Mouse (Mus musculus): ENCODE measurements around the gene Tpra1. TPM values are rescaled to one million over a fixed set of nuclear protein-coding genes. Genes with fewer than 3 reads are reported as not detected.

The Tpra1 gene
- polyA plus RNA-seq, 1 experiment from 2014 or later, result 44.8 TPM

DNA sequence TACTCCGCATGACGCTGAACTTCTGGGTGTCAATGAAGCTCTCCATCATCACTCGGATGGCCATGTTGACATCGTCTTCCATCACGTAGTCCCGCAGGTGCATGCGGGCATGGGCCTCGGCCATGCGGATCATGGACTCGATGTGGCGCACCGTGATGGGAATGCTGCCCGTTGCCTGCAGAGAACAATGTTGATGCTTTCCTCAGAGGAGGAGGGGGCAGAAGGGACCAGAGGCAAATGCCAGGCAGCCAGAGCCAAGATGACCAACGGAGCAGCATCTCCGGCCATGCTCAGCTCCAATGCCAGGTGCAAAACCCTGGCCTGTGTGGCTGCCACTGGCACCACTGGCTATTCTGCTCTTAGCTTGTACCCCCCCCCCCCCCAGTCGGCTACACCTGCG, 17.4 kb upstream of the Tpra1 start:
- Histone ChIP-seq H3K4me1 (ENCODE audit: control insufficient read depth, insufficient read depth, low read length) (no peaks in the 10 kb centered on the region), H3K27ac (ENCODE audit: low read depth, low read length) (no peak overlapping the region), H3K9ac (ENCODE audit: low read length) (no peak overlapping the region), H3K9me3 (ENCODE audit: control insufficient read depth, low read length) (no peaks in the 10 kb centered on the region), H3K36me3 (ENCODE audit: control insufficient read depth, insufficient read depth, low read length) (peaks cover 33% of the 10 kb centered on the region), H3K4me3 (ENCODE audit: low read depth, low read length) (no peak overlapping the region), H3K4me2 (ENCODE audit: low read depth) (no peak overlapping the region), H3K27me3 (ENCODE audit: control insufficient read depth, insufficient read depth, low read length) (no peaks in the 10 kb centered on the region)
- 95% methylated on average over 17 of the region's 17 CpGs for WGBS
- ATAC-seq (ENCODE audit: insufficient read depth, low FRiP score, low TSS enrichment) (no peak), DNase-seq (ENCODE audit: low spot score) (no peak)

DNA sequence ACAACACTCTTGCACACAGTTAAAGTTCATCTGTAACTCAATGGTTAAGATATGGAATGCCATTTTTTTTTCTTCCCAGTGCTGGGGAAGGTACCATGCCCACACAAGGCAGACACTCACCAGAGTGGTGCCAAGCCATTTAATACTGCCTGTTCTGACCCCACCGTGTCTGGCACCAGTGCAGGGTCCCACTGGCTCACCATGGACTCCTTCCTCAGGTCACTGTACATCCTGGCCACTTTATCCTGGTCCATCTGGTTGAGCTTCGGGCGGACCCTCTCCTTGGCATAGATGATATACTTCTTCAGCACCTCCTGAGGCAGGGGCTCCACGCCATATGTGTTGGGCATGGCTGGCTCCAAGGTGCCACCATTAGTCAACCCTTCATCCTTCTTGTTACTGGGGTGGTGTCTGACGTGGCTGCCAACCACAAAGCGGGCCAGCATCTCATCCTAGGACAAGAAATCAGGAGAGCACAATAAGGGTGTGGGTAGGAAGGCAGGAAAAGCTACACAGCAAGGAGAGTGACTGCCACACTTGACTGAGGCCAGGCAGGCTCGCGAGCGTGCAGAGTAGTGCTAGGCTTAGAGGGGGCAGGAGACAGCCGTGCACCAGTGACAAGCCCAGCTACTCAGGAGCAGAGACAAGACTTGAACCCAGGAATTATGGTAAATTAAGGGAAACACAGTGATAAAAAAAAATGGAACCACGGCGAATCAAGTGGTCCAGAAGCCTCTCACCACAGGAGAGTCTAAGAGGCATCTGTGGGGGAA, 16.2 kb upstream of the Tpra1 start:
- no peak overlapping the region for H3K4me2 ChIP-seq (ENCODE audit: low read depth)
- peaks cover 42% of the 10 kb centered on the region for H3K36me3 ChIP-seq (ENCODE audit: control insufficient read depth, insufficient read depth, low read length)
- no peak for DNase-seq (ENCODE audit: low spot score)
- no peak overlapping the region for H3K4me3 ChIP-seq (ENCODE audit: low read depth, low read length)
- H3K4me1 ChIP-seq (ENCODE audit: control insufficient read depth, insufficient read depth, low read length), result no peaks in the 10 kb centered on the region
- ATAC-seq (ENCODE audit: insufficient read depth, low FRiP score, low TSS enrichment), result no peak
- 87% methylated on average over 12 of the region's 12 CpGs for WGBS
- no peaks in the 10 kb centered on the region for H3K9me3 ChIP-seq (ENCODE audit: control insufficient read depth, low read length)
- no peak overlapping the region for H3K27ac ChIP-seq (ENCODE audit: low read depth, low read length)
- H3K9ac ChIP-seq (ENCODE audit: low read length), result no peak overlapping the region
- no peaks in the 10 kb centered on the region for H3K27me3 ChIP-seq (ENCODE audit: control insufficient read depth, insufficient read depth, low read length)

DNA sequence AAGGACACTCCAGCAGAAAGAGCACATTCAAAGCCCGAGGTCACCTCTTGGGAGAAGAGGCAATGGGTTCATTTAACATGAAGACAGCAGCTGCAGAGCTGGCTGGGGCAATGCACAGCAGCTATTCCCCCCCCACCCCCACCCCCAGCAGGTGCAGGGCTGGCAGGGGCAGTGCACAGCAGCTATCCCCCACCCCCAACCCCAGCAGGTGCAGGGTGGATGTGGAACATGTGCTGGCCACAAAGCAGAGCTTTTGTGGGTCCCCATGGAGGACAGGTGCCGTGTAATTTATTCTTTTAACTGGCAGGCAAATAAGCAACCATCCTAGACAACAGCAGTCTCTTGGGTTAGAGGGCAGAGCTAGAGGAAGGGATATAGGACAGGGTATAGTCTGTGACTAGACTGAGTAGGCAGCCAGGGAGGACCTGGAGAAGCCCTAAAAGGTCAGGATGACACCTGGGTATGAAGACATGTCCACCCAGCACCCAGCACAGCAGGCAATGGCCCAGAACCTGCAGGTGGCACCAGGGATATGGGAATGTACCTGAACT, 15.6 kb upstream of the Tpra1 start:
- ATAC-seq (ENCODE audit: insufficient read depth, low FRiP score, low TSS enrichment), result peak; percentile 79
- Histone ChIP-seq H3K4me3 (ENCODE audit: low read depth, low read length) (no peak overlapping the region), H3K27ac (ENCODE audit: low read depth, low read length) (no peak overlapping the region), H3K27me3 (ENCODE audit: control insufficient read depth, insufficient read depth, low read length) (no peaks in the 10 kb centered on the region), H3K4me1 (ENCODE audit: control insufficient read depth, insufficient read depth, low read length) (no peaks in the 10 kb centered on the region), H3K36me3 (ENCODE audit: control insufficient read depth, insufficient read depth, low read length) (peaks cover 46% of the 10 kb centered on the region), H3K4me2 (ENCODE audit: low read depth) (no peak overlapping the region), H3K9me3 (ENCODE audit: control insufficient read depth, low read length) (no peaks in the 10 kb centered on the region), H3K9ac (ENCODE audit: low read length) (no peak overlapping the region)
- 81% methylated on average over 2 of the region's 2 CpGs for WGBS
- peak; percentile 50 for DNase-seq (ENCODE audit: low spot score)

DNA sequence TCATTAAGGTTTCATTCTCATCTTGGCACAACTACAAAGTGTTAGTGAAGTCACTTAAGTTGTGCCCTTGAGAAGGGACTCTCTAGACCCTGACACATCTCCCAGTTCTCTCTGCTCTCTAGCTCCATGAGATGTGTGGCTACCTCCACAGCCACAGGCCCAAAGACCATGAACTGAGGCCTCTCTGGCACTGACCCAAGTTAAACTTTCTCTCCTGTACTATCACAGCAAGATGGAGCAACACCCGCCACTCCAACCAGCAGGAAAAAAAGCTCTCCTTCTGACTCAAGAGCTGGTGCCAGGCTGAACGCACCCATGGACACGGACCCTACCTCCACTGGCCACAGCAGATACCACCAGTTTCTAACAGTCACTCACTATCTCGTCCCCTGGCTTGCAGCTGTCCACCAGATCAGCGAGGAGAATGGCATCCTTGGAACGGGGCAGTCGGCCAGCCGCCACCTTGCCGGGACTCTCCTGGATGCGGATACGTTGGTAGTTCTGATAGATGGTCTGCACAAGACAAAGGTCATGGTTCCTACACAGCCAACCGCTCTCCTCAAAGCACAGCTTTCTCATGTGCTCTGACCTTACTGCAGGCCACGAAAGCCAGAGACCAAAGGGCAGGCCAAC, 12.5 kb upstream of the Tpra1 start:
- ATAC-seq (ENCODE audit: insufficient read depth, low FRiP score, low TSS enrichment) (no peak), DNase-seq (ENCODE audit: low spot score) (no peak)
- H3K9ac ChIP-seq (ENCODE audit: low read length), result no peak overlapping the region
- H3K4me2 ChIP-seq (ENCODE audit: low read depth), result no peak overlapping the region
- H3K9me3 ChIP-seq (ENCODE audit: control insufficient read depth, low read length), result no peaks in the 10 kb centered on the region
- no peaks in the 10 kb centered on the region for H3K27me3 ChIP-seq (ENCODE audit: control insufficient read depth, insufficient read depth, low read length)
- no peak overlapping the region for H3K4me3 ChIP-seq (ENCODE audit: low read depth, low read length)
- no peak overlapping the region for H3K27ac ChIP-seq (ENCODE audit: low read depth, low read length)
- WGBS, result 92% methylated on average over 13 of the region's 13 CpGs
- H3K4me1 ChIP-seq (ENCODE audit: control insufficient read depth, insufficient read depth, low read length), result no peaks in the 10 kb centered on the region
- H3K36me3 ChIP-seq (ENCODE audit: control insufficient read depth, insufficient read depth, low read length), result peaks cover 57% of the 10 kb centered on the region

DNA sequence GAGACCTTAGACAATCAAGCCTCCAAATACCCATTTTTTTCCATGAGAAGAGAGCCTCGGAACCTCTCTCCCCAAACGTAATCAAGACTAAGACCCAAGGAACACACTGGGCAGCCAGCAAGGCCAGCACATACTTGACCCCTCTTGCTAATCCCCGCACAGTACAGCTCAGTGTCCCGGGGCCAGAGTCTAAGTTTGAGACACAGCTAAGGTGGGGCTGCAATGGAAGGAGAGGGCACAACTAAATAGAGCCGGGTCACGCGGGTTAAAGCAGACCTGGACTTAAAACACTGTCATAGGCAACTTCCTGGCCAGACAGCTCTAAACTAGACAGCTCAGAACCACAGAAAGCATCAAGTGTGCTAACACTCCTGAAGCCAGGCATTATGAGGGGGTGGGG, 11.2 kb upstream of the Tpra1 start:
- Histone ChIP-seq H3K27me3 (ENCODE audit: control insufficient read depth, insufficient read depth, low read length) (no peaks in the 10 kb centered on the region), H3K4me2 (ENCODE audit: low read depth) (no peak overlapping the region), H3K27ac (ENCODE audit: low read depth, low read length) (no peak overlapping the region), H3K9me3 (ENCODE audit: control insufficient read depth, low read length) (no peaks in the 10 kb centered on the region), H3K4me1 (ENCODE audit: control insufficient read depth, insufficient read depth, low read length) (no peaks in the 10 kb centered on the region), H3K9ac (ENCODE audit: low read length) (no peak overlapping the region), H3K36me3 (ENCODE audit: control insufficient read depth, insufficient read depth, low read length) (peaks cover 60% of the 10 kb centered on the region), H3K4me3 (ENCODE audit: low read depth, low read length) (no peak overlapping the region)
- no peak for DNase-seq (ENCODE audit: low spot score)
- WGBS, result 90% methylated on average over 7 of the region's 7 CpGs
- ATAC-seq (ENCODE audit: insufficient read depth, low FRiP score, low TSS enrichment), result no peak

DNA sequence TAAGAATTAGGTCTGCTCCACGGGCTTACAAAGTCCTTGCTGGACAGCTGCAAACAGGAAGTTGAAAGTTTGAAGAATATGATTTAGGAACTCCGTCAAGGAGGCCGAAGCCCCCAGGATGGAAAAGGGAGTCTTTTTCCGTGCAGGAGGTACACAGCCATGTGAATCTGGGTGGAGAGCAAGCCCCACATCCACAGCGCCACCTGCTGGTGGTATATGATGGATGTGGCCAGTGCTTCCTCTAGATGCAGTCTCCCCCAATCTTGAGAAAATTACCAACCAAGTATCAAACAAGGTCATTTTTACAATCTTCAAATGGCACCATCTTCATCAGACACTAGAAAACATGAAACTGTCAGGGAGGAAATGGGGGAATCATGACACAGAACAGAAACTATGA, 8.5 kb upstream of the Tpra1 start:
- ATAC-seq (ENCODE audit: insufficient read depth, low FRiP score, low TSS enrichment) (no peak), DNase-seq (ENCODE audit: low spot score) (peak; percentile 58)
- Histone ChIP-seq H3K9ac (ENCODE audit: low read length) (no peak overlapping the region), H3K4me3 (ENCODE audit: low read depth, low read length) (no peak overlapping the region), H3K4me2 (ENCODE audit: low read depth) (no peak overlapping the region), H3K27me3 (ENCODE audit: control insufficient read depth, insufficient read depth, low read length) (no peaks in the 10 kb centered on the region), H3K4me1 (ENCODE audit: control insufficient read depth, insufficient read depth, low read length) (peaks cover 5% of the 10 kb centered on the region; the same call in 1 of the 2 replicates), H3K27ac (ENCODE audit: low read depth, low read length) (no peak overlapping the region), H3K36me3 (ENCODE audit: control insufficient read depth, insufficient read depth, low read length) (peaks cover 52% of the 10 kb centered on the region), H3K9me3 (ENCODE audit: control insufficient read depth, low read length) (no peaks in the 10 kb centered on the region)
- 75% methylated on average over 5 of the region's 5 CpGs for WGBS

DNA sequence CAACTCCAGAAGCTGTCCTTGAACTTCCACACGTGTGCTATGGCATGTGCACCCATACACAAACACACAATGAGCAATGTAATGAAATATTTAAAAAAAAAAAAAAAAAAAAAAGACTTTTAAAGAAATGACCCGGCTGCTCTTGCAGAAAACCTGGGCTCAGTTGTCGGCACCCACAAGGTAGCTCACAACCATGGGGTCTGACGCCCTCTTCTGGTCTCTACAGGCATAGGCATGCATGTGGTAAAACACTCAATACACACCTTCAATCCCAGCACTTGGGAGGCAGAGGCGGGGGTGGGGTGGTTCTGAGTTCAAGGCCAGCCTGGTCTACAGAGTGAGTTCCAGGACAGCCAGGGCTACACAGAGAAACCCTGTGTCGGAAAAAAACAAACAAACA, 6.1 kb upstream of the Tpra1 start:
- ATAC-seq (ENCODE audit: insufficient read depth, low FRiP score, low TSS enrichment) (no peak), DNase-seq (ENCODE audit: low spot score) (no peak)
- Histone ChIP-seq H3K36me3 (ENCODE audit: control insufficient read depth, insufficient read depth, low read length) (peaks cover 34% of the 10 kb centered on the region), H3K27me3 (ENCODE audit: control insufficient read depth, insufficient read depth, low read length) (no peaks in the 10 kb centered on the region), H3K4me1 (ENCODE audit: control insufficient read depth, insufficient read depth, low read length) (peaks cover 5% of the 10 kb centered on the region; the same call in 1 of the 2 replicates), H3K4me3 (ENCODE audit: low read depth, low read length) (no peak overlapping the region), H3K4me2 (ENCODE audit: low read depth) (no peak overlapping the region), H3K27ac (ENCODE audit: low read depth, low read length) (no peak overlapping the region), H3K9me3 (ENCODE audit: control insufficient read depth, low read length) (no peaks in the 10 kb centered on the region), H3K9ac (ENCODE audit: low read length) (no peak overlapping the region)
- WGBS, result 83% methylated on average over 6 of the region's 6 CpGs

DNA sequence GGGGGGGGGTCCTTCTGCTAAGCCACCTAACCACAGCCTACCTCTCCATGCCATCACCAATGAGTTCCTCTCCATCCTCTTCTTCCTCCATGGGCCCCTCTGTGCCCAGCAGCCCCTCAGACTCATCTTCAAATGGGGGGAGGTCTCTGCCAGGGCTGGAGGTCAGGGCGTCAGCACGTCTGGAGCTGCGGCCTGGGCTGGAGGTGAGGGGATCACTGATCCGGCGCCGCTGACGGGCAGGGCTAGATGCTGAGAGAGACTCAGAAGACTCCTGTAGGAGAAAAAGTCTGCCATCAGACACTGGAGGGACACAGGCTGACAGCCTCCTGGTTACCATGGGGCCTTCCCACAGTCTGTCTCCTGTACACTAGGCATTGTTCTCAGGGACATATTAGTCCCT, 4.8 kb upstream of the Tpra1 start:
- H3K27ac ChIP-seq (ENCODE audit: low read depth, low read length), result no peak overlapping the region

More for the DNA sequence above, 4.8 kb upstream of the Tpra1 start:
- peak overlapping the region; percentile 50 for H3K9ac ChIP-seq (ENCODE audit: low read length)
- H3K9me3 ChIP-seq (ENCODE audit: control insufficient read depth, low read length), result no peaks in the 10 kb centered on the region
- 81% methylated on average over 7 of the region's 7 CpGs for whole genome bisulfite sequencing
- no peak for ATAC-seq (ENCODE audit: insufficient read depth, low FRiP score, low TSS enrichment)
- peak overlapping the region; percentile 56 for H3K4me2 ChIP-seq (ENCODE audit: low read depth)
- peak overlapping the region; percentile 14; the same call in 1 of the 2 replicates for H3K4me3 ChIP-seq (ENCODE audit: low read depth, low read length)
- H3K4me1 ChIP-seq (ENCODE audit: control insufficient read depth, insufficient read depth, low read length), result peaks cover 8% of the 10 kb centered on the region; the same call in 1 of the 2 replicates
- H3K27me3 ChIP-seq (ENCODE audit: control insufficient read depth, insufficient read depth, low read length), result no peaks in the 10 kb centered on the region
- no peak for DNase-seq (ENCODE audit: low spot score)
- peaks cover 25% of the 10 kb centered on the region for H3K36me3 ChIP-seq (ENCODE audit: control insufficient read depth, insufficient read depth, low read length)

Measured in neural tube, embryonic 11.5 days (tissue).